Mouse (Mus musculus): ENCODE results near the gene Nck2.

DNA sequence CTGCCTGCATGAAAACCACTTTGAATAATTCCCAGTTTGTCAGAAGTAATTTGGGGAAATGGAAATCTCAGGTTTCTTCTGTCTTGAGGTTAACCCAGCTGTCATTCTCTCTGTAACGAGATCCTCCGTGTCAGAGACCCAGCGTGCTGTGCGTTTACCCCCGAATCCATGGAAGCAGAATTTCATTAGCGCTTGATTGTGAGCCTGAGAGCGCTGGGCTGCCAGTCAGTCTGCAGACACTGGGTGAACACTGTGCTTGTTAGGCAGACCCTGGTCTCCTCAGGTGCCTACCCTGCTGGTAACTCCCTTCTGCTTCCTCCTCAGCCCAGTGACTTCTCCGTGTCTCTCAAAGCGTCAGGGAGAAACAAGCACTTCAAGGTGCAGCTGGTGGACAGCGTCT, 124.4 kb downstream of the Nck2 start:
- TF ChIP-seq POLR2A (IDR thresholded peaks at IDR 0.05; ENCODE audit: insufficient read length, low read depth) (no peak), USF1 (IDR thresholded peaks at IDR 0.05; ENCODE audit: low read depth) (no peak), MYOG (IDR thresholded peaks at IDR 0.05; ENCODE audit: control insufficient read depth in 1 of 3, insufficient read depth in 1 of 3, insufficient read length in 2 of 3, low read depth in 2 of 3) (no peak)

Data from myocyte (in vitro differentiated cells).